Mouse (Mus musculus): ENCODE measurements around the gene Mttp. TPM values are rescaled to one million over a fixed set of nuclear protein-coding genes. Genes with fewer than 3 reads are reported as not detected.

The Mttp gene
- polyA plus RNA-seq, 1 experiment from 2014 or later, result 8.4 TPM

GRCm38 (mm10) chr3:138051431-138051830 lies 93.3 kb downstream of the Mttp start:
- H3K27me3 ChIP-seq (ENCODE audit: control insufficient read depth, insufficient read depth, low read length), result no peaks in the 10 kb centered on the region
- no peaks in the 10 kb centered on the region for H3K9me3 ChIP-seq (ENCODE audit: control insufficient read depth, low read length)
- no peaks in the 10 kb centered on the region for H3K36me3 ChIP-seq (replicated peaks; ENCODE audit: control insufficient read depth, insufficient read depth)
- H3K4me2 ChIP-seq (replicated peaks), result no peak overlapping the region
- H3K9ac ChIP-seq, result no peak overlapping the region
- DNase-seq (ENCODE audit: low spot score), result no peak
- no peaks in the 10 kb centered on the region for H3K4me1 ChIP-seq (replicated peaks; ENCODE audit: control insufficient read depth, insufficient read depth, low read length)
- WGBS, result 78% methylated on average over 3 of the region's 3 CpGs
- no peak overlapping the region for H3K27ac ChIP-seq
- ATAC-seq (ENCODE audit: low FRiP score), result no peak
- no peak overlapping the region for H3K4me3 ChIP-seq (replicated peaks; ENCODE audit: low read length)

GRCm38 (mm10) chr3:138050772-138051171 lies 94.0 kb downstream of the Mttp start:
- Histone ChIP-seq H3K4me2 (replicated peaks) (no peak overlapping the region), H3K27me3 (ENCODE audit: control insufficient read depth, insufficient read depth, low read length) (no peaks in the 10 kb centered on the region)
- ATAC-seq (ENCODE audit: low FRiP score), result no peak

GRCm38 (mm10) chr3:138049555-138049954 lies 95.2 kb downstream of the Mttp start:
- ATAC-seq (ENCODE audit: low FRiP score), result no peak

More at GRCm38 (mm10) chr3:138050772-138051171, 94.0 kb downstream of the Mttp start:
- 92% methylated on average over 11 of the region's 11 CpGs for WGBS
- Histone ChIP-seq H3K4me1 (replicated peaks; ENCODE audit: control insufficient read depth, insufficient read depth, low read length) (no peaks in the 10 kb centered on the region), H3K4me3 (replicated peaks; ENCODE audit: low read length) (no peak overlapping the region), H3K36me3 (replicated peaks; ENCODE audit: control insufficient read depth, insufficient read depth) (no peaks in the 10 kb centered on the region), H3K27ac (no peak overlapping the region), H3K9ac (no peak overlapping the region), H3K9me3 (ENCODE audit: control insufficient read depth, low read length) (no peaks in the 10 kb centered on the region)
- no peak for DNase-seq (ENCODE audit: low spot score)

GRCm38 (mm10) chr3:138043316-138043715 lies 101.5 kb downstream of the Mttp start:
- H3K4me1 ChIP-seq (replicated peaks; ENCODE audit: control insufficient read depth, insufficient read depth, low read length), result no peaks in the 10 kb centered on the region
- H3K4me2 ChIP-seq (replicated peaks), result no peak overlapping the region
- H3K9me3 ChIP-seq (ENCODE audit: control insufficient read depth, low read length), result no peaks in the 10 kb centered on the region
- no peak overlapping the region for H3K9ac ChIP-seq
- no peak overlapping the region for H3K27ac ChIP-seq
- H3K4me3 ChIP-seq (replicated peaks; ENCODE audit: low read length), result no peak overlapping the region
- 59% methylated on average over 7 of the region's 7 CpGs for WGBS
- H3K27me3 ChIP-seq (ENCODE audit: control insufficient read depth, insufficient read depth, low read length), result no peaks in the 10 kb centered on the region
- DNase-seq (ENCODE audit: low spot score) (no peak), ATAC-seq (ENCODE audit: low FRiP score) (no peak)
- H3K36me3 ChIP-seq (replicated peaks; ENCODE audit: control insufficient read depth, insufficient read depth), result no peaks in the 10 kb centered on the region

More at GRCm38 (mm10) chr3:138049555-138049954, 95.2 kb downstream of the Mttp start:
- Histone ChIP-seq H3K9me3 (ENCODE audit: control insufficient read depth, low read length) (no peaks in the 10 kb centered on the region), H3K27ac (no peak overlapping the region), H3K27me3 (ENCODE audit: control insufficient read depth, insufficient read depth, low read length) (no peaks in the 10 kb centered on the region), H3K4me3 (replicated peaks; ENCODE audit: low read length) (no peak overlapping the region), H3K36me3 (replicated peaks; ENCODE audit: control insufficient read depth, insufficient read depth) (no peaks in the 10 kb centered on the region), H3K4me2 (replicated peaks) (no peak overlapping the region), H3K4me1 (replicated peaks; ENCODE audit: control insufficient read depth, insufficient read depth, low read length) (no peaks in the 10 kb centered on the region), H3K9ac (no peak overlapping the region)
- DNase-seq (ENCODE audit: low spot score), result no peak
- 91% methylated on average over 6 of the region's 6 CpGs for WGBS

GRCm38 (mm10) chr3:138041591-138042301 lies 103.0 kb downstream of the Mttp start:
- Histone ChIP-seq H3K9ac (no peak overlapping the region), H3K9me3 (ENCODE audit: control insufficient read depth, low read length) (no peaks in the 10 kb centered on the region), H3K4me2 (replicated peaks) (no peak overlapping the region), H3K4me3 (replicated peaks; ENCODE audit: low read length) (no peak overlapping the region), H3K27ac (no peak overlapping the region), H3K27me3 (ENCODE audit: control insufficient read depth, insufficient read depth, low read length) (no peaks in the 10 kb centered on the region), H3K36me3 (replicated peaks; ENCODE audit: control insufficient read depth, insufficient read depth) (no peaks in the 10 kb centered on the region), H3K4me1 (replicated peaks; ENCODE audit: control insufficient read depth, insufficient read depth, low read length) (no peaks in the 10 kb centered on the region)
- DNase-seq (ENCODE audit: low spot score) (no peak), ATAC-seq (ENCODE audit: low FRiP score) (peak; percentile 80; the same call in 1 of the 2 replicates)
- WGBS, result 51% methylated on average over 3 of the region's 3 CpGs

GRCm38 (mm10) chr3:138040938-138041337 lies 103.8 kb downstream of the Mttp start:
- Histone ChIP-seq H3K9me3 (ENCODE audit: control insufficient read depth, low read length) (no peaks in the 10 kb centered on the region), H3K36me3 (replicated peaks; ENCODE audit: control insufficient read depth, insufficient read depth) (no peaks in the 10 kb centered on the region), H3K4me1 (replicated peaks; ENCODE audit: control insufficient read depth, insufficient read depth, low read length) (no peaks in the 10 kb centered on the region), H3K27ac (no peak overlapping the region), H3K9ac (no peak overlapping the region), H3K4me3 (replicated peaks; ENCODE audit: low read length) (no peak overlapping the region), H3K4me2 (replicated peaks) (no peak overlapping the region), H3K27me3 (ENCODE audit: control insufficient read depth, insufficient read depth, low read length) (no peaks in the 10 kb centered on the region)
- ATAC-seq (ENCODE audit: low FRiP score) (no peak), DNase-seq (ENCODE audit: low spot score) (no peak)
- WGBS, result 84% methylated on average over 2 of the region's 2 CpGs

Other genes starting within 250 kb of the Mttp start
- gene Lamtor3, start 226.5 kb downstream of the Mttp start, polyA plus RNA-seq (2014; fragmentation: Nextera tagmentation; extraction: Ambion mirVana), result 128 and 131 TPM in 2 replicates
- 2.8 and 3.0 TPM in 2 replicates for gene Dapp1, start 163.4 kb downstream of the Mttp start, polyA plus RNA-seq (2014; fragmentation: Nextera tagmentation; extraction: Ambion mirVana)
- 0.07 and 0.10 TPM in 2 replicates for gene 1110002E22Rik, start 79.9 kb downstream of the Mttp start, polyA plus RNA-seq (2014; fragmentation: Nextera tagmentation; extraction: Ambion mirVana)
- 0.29 TPM in 1 of 2 replicates, not detected in the other for gene Gm5105, start 77.6 kb downstream of the Mttp start, polyA plus RNA-seq (2014; fragmentation: Nextera tagmentation; extraction: Ambion mirVana)
- 7.7 and 9.5 TPM in 2 replicates for gene Trmt10a, start 1.5 kb downstream of the Mttp start, polyA plus RNA-seq (2014; fragmentation: Nextera tagmentation; extraction: Ambion mirVana)
- not detected in 2 replicates for gene 4930579F01Rik, start 48.9 kb upstream of the Mttp start, polyA plus RNA-seq (2014; fragmentation: Nextera tagmentation; extraction: Ambion mirVana)
- gene Adh7, start 72.8 kb upstream of the Mttp start, polyA plus RNA-seq (2014; fragmentation: Nextera tagmentation; extraction: Ambion mirVana), result 0.41 and 1.6 TPM in 2 replicates
- gene Adh1, start 116.0 kb upstream of the Mttp start, polyA plus RNA-seq (2014; fragmentation: Nextera tagmentation; extraction: Ambion mirVana), result 1.3 and 1.6 TPM in 2 replicates
- gene Adh6a, start 168.3 kb upstream of the Mttp start, polyA plus RNA-seq (2014; fragmentation: Nextera tagmentation; extraction: Ambion mirVana), result not detected in 2 replicates
- gene Adh6b, start 196.8 kb upstream of the Mttp start, polyA plus RNA-seq (2014; fragmentation: Nextera tagmentation; extraction: Ambion mirVana), result 0.16 and 0.29 TPM in 2 replicates